Mouse (Mus musculus): ENCODE results near the gene Specc1. TPM values are rescaled to one million over a fixed set of nuclear protein-coding genes. Genes with fewer than 3 reads are reported as not detected.

The Specc1 gene
- polyA plus RNA-seq, 1 experiment from 2014 or later: 16.2 TPM

DNA sequence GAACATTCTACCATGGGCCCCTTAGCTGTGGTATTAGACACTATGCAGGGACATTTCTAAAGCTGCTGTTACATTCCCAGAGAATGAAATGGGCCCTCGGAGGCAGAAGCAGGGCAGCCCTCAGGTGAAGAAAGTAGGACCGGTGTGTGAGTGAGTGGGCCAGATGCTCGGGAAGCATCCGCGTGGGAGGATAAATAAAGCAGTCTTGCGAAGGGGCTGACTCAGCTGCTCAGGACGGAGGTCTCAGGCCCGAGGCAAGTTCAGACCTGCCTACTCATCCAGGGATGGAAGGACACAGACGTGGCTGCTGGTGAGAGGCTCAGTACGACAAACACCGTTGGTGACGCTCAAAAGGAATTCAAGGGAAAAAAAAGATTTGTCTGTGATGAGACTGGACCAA is 312.5 kb downstream of the Specc1 start:
- Histone ChIP-seq H3K27me3 (no peaks in the 10 kb centered on the region), H3K4me2 (no peak overlapping the region), H3K4me3 (no peak overlapping the region), H3K9ac (no peak overlapping the region), H3K36me3 (ENCODE audit: poor library complexity, severe bottlenecking) (no peaks in the 10 kb centered on the region), H3K4me1 (peaks cover 14% of the 10 kb centered on the region), H3K27ac (no peak overlapping the region), H3K9me3 (replicated peaks) (no peaks in the 10 kb centered on the region)
- ATAC-seq: no peak
- 81% methylated on average over 12 of the region's 12 CpGs for WGBS

DNA sequence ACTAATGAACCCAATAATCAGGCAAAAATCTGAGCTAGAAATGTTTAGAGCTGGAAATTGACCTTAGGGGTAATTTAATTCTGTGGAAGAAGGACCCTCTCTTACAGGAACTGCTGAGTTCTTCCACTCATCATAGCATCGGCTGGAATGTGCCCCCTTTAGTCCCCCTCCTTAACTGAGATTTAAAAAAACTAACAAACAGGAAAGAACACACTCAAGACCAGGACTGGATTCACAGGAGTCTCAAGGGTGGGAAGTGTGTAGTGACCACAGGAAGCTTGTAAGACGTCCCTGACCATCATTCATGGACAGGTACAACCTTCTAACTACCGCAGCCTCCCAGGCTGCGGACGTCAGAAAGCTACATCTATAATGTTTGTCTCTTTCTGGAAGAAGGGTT is 314.3 kb downstream of the Specc1 start:
- Histone ChIP-seq H3K27me3 (no peaks in the 10 kb centered on the region), H3K36me3 (ENCODE audit: poor library complexity, severe bottlenecking) (no peaks in the 10 kb centered on the region), H3K4me3 (no peak overlapping the region), H3K4me2 (no peak overlapping the region), H3K27ac (no peak overlapping the region), H3K9me3 (replicated peaks) (no peaks in the 10 kb centered on the region), H3K9ac (no peak overlapping the region), H3K4me1 (peaks cover 14% of the 10 kb centered on the region)
- 61% methylated on average over 5 of the region's 5 CpGs for WGBS
- no peak for ATAC-seq

Other genes with a start within 250 kb of the Specc1 start
- not detected in 2 replicates for gene Slc5a10, start 235.9 kb upstream of the Specc1 start, polyA plus RNA-seq (2015; fragmentation: Nextera tagmentation; extraction: Ambion mirVana)
- 66.0 and 69.6 TPM in 2 replicates for gene Prpsap2, start 194.7 kb upstream of the Specc1 start, polyA plus RNA-seq (2015; fragmentation: Nextera tagmentation; extraction: Ambion mirVana)
- 24.2 and 26.4 TPM in 2 replicates for gene Ulk2, start 101.7 kb upstream of the Specc1 start, polyA plus RNA-seq (2015; fragmentation: Nextera tagmentation; extraction: Ambion mirVana)
- 13.8 and 14.2 TPM in 2 replicates for gene Akap10, start 26.5 kb upstream of the Specc1 start, polyA plus RNA-seq (2015; fragmentation: Nextera tagmentation; extraction: Ambion mirVana)

Data from forebrain, embryonic 13.5 days (tissue).